Mouse (Mus musculus): ENCODE results near the gene Lmod3.

DNA sequence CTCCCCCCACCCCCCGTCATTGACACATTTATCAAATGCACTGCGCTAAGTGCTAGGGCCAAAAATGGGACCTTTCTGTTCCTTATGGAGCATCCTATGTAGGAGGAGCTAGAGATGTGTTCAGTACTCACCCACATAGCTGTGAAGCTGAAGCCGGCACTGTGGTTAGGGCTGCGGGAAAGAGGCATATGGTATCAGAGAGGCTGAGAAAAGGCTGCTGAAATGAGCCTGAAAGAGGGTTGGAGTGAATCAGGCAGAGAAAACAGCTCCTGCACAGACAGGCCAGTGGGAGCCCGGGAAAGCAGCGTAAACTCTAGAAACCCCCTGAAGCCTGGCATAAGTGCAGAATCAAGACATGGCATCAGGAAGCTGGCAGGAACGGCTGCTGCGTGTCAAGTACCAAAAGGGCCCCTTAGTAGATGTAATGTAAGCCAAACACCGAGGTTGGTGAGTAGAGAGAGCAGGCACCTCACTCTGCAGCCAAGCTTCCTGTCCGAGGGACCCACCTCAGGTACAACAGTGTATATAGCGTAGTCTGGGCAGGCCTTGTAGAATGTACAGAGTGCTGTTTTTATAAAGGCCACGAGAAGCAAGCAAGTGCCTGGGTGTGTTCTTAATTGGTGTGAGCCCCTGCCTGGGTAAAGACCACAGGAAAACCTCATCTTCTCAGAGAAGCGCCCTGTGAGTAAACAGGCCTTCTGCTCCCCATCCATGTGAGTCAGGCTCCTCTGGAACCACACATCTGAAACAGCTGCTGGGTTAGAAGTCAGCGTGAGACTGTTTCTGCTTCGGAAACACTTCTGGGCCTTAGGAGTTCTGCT, 31.1 kb downstream of the Lmod3 start:
- TF ChIP-seq CTCF (IDR thresholded peaks at IDR 0.05; ENCODE audit: low read depth), result no peak
- no peak for TF ChIP-seq EP300 (IDR thresholded peaks at IDR 0.05; ENCODE audit: low read depth)

Data from heart, postnatal 0 days (tissue).